Mouse (Mus musculus): ENCODE data around the gene Tbr1. TPM values are rescaled to one million over a fixed set of nuclear protein-coding genes. Genes with fewer than 3 reads are reported as not detected.
A peak's percentile ranks its signal among the peaks of the same experiment; 100 is the strongest.

Gene Tbr1
- 0.42 and 0.59 TPM in 2 replicates for total RNA-seq (2015)
- total RNA-seq (2017), result not detected in 2 replicates

DNA sequence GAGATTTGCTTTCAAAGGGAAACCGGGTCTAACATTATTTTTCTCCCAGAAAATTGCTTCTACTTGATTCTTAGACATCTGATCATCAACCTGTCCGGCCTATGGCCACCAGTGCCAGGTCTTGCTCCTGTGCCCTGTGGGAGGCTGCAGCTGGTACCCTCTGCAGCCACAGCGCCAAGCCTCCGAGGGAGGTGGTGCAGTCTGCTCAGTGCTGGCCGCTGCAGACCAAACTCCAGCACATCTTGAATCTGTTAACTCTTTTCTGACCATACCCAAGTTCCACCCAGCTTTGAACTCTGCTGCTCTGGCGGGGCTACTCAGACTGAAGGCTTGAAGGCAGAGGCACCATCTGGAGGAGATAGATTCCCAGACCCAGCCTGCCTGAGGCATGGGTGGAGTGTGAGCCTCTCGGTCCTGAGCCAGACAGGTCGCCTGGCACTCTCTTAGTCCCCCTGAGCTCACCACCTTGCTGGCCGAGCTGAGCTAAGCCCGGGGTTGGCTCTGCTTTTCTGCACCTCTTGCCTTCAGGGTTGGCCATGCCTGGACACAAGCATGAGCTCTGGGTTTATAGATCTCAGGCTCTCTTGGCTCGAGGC lies at the start of gene Tbr1:
Gene Tbr1, plus strand, starts transcription at position 275 of the 596 bp plus-strand sequence.
- ATAC-seq (replicated peaks; ENCODE audit: poor library complexity), result peak; percentile 35

DNA sequence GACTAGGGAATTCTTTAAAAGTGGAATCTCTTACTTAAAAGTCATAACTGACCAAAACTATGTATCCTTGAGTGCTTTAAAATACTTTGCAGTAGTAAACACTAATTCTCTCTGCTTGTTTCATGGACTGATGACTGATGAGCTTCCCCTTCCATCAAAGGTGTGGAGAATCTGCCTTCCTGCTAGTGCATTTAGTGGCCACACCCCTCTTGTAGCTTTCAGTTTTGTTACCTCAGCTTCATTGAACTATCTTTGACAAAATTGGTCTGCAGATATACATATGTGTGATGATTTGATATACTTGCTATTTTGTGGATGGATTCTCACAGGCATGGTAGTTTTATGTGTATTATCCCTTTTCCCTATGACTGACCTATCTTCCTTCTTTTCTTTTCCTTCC lies 47.7 kb upstream of the Tbr1 start:
- no peak for ATAC-seq (replicated peaks; ENCODE audit: poor library complexity)

DNA sequence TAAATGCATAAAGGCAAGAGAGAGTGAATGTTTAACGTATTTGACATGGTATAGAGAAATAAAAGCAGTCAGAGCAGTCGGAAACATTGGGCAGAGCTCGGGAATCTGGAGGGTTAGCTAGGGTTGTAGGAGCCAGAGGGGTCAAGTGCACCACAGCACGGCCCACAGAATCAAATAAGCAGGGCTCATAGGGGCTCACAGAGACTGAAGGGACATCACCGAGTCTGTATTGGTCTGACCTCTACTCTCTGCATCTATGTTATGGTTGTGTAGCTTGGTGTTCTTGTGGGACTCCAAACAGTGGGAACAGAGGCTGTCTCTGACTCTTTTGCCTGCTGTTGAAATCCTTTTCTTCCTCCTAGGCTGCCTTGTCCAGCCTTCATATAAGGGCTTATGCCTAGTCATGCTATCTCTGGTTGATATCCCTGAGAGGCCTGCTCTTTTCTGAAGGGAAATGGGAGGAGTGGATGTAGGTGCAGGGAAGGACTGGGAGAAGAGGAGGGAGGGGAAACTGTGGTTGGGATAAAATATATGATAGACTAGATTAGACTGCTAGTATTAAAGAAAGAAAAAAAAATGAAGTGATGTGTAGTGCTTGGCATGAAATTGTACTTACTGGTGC lies 43.4 kb upstream of the Tbr1 start:
- peak; percentile 15; the same call in 1 of the 2 replicates for ATAC-seq (replicated peaks; ENCODE audit: poor library complexity)

DNA sequence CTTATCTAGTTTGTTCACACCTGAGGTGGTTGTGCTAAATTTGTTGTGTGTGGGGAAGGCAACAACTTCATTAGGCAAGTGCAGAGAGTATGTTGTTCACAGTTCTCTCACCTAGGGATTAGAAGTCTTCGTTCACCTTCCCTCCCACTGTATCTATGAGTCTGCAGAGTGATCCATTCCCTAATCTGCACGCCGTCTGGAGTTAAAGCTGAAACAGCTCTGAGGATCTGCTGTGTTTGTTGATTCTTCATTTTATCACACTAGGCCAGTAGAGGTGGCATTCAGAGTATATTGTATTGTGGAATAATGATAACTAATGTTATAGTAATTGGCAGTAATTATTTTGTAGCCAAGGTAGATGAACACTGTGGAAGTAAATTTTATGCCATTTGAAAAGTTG lies 42.7 kb upstream of the Tbr1 start:
- peak; percentile 94 for ATAC-seq (replicated peaks; ENCODE audit: poor library complexity)

DNA sequence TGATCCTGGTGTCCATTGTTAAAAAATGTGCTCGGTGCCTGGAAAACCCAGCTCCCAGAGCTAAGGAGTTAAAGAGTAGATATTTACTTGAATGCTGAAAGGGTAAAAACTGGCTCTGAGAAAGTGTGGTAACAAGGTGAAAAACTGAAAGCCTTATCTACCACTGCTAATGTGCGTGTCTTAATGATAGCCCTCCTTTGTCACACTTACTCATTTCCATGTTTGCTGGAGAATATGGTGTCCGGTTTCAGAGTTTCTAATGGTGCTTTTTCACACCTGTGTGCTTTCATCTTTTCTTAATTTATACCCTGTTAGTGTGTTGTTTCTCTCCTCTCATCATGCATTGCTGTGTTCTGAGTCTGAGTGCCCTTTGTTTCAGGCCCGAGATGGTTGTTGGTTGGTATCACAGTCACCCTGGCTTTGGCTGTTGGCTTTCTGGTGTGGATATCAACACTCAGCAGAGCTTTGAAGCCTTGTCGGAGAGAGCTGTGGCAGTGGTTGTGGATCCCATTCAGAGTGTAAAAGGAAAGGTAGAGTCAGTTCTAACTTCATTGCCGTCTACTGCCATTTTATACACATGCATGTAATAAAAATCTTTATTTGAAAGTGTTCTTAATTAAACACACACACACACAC lies 38.1 kb upstream of the Tbr1 start:
- no peak for ATAC-seq (replicated peaks; ENCODE audit: poor library complexity)

DNA sequence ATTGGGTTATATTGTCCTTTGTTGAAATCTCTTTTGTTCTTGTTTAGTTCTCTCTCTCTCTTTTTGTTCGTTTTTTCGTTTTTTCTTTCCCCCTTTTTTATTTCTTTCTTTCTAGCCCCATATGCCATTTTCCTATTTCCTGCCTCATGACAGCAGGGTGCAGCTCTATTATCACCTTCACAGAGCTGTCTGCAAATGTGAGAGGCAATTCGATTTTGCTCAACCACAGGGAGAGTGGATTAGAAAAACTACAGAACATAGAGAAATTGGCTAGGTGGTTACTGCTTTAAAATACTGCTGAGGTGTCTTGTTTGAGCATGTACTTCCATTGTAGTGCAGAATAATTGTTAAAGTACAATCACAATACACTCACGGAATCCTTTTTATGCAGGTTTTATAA lies 37.2 kb upstream of the Tbr1 start:
- ATAC-seq (replicated peaks; ENCODE audit: poor library complexity), result no peak

DNA sequence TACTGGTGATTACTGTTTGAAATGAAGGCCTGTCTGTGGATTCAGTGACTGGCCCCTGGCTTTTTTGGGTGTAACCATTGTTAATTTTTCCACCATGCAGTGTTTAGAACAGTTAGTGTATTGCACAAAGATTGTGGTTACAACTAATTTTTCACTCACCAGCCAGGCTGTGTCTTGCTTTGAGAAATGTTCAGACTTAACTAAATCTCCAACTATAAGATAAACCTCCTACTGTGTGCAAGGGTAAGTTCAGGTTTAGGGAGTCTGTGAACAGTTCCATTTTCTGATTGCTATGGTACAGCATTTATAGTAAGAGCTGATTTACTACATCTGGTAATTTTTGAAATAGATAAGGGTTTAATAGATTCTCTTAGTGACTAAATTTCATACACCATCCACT lies 21.9 kb upstream of the Tbr1 start:
- no peak for ATAC-seq (replicated peaks; ENCODE audit: poor library complexity)

DNA sequence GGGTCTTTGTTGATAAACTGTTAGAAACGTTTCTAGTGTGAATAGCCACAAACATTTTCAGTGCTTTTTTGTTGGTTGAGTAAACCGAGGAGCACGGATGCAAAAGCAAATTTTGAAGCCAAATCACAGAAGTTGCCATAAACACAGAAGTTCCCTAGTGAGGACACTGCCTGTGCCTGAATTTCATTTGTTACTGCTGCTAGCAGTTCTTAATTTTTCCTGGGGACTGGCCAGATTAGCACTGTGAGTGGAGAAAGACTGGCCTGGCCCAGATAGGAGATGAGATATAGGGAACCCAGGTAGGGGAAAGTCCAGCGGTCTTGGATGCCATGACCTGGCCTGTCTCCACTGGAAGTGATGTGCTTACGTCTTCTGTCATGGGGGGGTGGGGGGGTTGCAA lies 7.8 kb upstream of the Tbr1 start:
- no peak for ATAC-seq (replicated peaks; ENCODE audit: poor library complexity)

DNA sequence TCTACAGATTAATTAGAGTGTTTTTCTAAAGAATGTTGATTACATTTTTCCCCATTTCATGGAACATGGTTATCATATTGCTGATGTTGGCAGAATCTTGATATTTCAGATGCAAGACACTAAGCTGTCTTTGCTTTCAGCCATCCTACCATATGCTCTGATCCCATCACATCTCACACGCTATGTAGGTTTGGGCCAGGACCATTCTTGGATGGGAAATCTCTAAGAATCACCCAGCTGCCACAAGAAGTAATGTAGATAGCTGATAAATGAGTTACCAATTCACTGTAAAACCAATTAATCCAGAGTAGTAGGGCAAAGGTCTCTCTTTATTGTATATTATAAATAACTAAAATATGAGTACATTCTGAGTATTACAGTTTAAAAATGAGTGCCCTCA lies 4.7 kb upstream of the Tbr1 start:
- no peak for ATAC-seq (replicated peaks; ENCODE audit: poor library complexity)

DNA sequence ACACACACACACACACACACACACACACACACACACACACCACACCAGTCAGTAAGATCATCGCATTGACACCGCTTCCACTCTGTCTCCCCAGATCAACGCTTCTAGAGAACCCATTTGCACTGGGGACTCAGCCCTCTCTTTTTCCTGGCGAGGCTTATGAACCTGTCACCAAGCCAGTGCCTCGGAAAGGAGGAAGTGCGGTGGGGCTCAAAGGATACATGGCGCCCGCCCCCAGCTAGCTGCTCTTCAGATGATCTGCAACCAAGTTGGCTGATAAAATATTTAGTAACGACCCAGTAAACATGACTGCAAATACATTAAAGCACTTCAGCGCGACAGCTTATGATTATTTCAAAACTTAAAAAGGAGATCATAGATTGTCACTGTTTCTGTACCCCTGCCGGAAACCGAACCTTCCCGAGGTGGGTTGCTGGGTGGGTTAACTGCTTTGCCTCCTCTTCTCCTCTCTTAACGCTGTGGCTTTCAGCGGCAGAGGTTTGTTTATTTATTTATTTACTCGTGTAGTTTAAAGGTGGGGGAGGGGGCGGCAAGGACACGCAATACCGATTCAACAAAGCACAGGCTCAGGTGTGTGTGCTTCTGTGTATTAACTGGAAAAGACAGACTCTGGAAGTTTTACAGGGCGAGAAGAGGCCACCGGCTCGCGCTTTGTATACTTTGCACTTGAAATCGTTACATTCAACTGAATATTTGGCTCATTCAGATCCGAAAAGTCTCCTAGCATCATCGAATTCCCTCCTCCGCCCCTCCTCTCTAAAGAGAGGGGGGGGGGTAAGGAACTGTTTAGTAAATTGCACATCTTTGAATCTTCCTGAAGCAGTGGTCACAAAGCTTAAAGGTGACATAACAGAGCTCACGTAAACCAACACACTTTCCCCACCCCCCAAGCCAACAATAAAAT lies 975 bp downstream of the Tbr1 start:
- peak; percentile 69 for ATAC-seq (replicated peaks; ENCODE audit: poor library complexity)

DNA sequence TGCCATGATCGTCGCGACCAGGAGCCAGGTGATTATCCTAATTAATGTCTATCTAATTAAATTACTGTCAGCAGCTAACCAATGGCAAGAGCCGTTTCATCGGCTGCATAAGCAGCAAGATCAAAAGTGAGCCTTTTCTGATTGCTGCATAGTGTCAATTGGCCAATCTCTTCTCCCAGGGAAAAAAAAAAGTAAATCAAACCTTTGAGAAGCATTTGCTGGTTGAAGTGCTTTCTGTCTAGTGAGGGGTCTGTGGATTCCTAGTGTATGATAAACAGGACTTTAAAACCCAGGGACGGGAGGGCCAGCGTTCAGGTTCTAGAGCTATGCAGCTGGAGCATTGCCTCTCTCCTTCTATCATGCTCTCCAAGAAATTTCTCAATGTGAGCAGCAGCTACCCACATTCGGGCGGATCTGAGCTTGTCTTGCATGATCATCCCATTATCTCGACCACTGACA lies 1.7 kb downstream of the Tbr1 start:
- no peak for ATAC-seq (replicated peaks; ENCODE audit: poor library complexity)

DNA sequence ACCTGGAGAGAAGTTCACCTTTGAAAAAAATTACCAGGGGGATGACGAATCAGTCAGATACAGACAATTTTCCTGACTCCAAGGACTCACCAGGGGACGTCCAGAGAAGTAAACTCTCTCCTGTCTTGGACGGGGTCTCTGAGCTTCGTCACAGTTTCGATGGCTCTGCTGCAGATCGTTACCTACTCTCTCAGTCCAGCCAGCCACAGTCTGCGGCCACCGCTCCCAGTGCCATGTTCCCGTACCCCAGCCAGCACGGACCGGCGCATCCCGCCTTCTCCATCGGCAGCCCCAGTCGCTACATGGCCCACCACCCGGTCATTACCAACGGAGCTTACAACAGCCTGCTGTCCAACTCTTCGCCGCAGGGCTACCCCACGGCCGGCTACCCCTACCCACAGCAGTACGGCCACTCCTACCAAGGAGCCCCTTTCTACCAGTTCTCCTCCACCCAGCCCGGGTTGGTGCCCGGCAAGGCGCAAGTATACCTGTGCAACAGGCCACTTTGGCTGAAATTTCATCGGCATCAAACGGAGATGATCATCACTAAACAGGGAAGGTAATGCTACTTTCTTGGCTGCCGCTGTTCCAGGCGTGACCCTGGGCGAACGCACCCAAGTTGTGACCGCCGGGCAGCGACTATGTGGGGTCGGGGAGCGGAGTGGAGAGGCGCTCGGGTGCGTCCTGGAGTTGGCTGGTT lies 2.3 kb downstream of the Tbr1 start:
- peak; percentile 10; the same call in 1 of the 2 replicates for ATAC-seq (replicated peaks; ENCODE audit: poor library complexity)

DNA sequence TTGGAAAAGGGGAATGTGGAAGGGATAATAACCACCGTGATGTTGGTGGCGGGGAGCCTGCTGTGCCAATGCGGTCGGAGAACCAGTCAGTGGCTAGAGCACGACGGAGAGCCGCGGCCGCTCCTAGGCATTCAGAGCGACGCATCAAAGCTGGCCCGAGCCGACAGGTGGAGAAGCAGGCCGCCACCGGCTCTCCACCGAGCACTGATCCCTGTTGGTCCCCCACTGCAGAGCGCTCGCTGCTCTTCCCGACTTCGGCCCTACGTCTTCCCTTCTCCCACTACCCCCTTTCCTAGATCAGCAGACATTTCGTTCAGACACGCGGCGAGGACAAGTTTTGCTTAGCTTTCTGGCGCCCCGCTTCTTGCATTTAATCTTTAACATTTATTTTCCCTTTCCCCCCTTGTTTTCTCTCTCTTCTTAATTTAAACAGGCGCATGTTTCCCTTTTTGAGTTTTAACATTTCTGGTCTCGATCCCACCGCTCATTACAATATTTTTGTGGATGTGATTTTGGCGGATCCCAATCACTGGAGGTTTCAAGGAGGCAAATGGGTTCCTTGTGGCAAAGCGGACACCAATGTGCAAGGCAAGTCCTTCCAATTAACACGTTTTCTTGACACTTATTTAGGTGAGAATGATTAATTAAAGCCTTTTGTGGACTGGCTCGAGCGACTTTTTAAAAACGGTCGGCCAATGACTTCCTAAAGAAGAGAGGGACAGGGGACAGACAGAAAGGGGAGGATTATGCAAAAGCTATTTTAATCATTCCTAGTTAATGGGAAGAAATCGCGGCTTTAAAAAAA lies 3.0 kb downstream of the Tbr1 start:
- ATAC-seq (replicated peaks; ENCODE audit: poor library complexity), result peak; percentile 12; the same call in 1 of the 2 replicates

DNA sequence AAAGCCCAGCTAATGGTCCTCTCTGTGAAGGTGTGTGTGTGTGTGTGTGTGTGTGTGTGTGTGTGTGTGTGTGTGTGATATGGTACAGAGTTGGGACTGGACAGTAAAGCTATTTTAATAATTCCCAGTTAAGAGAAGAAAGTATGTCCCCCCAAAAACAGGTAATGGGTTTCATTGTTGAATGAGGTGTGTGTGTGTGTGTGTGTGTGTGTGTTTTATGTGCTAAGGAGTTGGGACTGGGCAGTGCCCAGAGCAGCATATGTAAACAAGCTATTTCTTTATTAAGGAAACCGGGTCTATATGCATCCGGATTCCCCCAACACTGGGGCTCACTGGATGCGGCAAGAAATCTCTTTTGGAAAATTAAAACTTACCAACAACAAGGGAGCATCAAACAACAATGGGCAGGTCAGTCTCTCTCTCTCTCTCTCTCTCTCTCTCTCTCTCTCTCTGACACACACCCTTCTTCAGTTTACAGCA lies 3.7 kb downstream of the Tbr1 start:
- ATAC-seq (replicated peaks; ENCODE audit: poor library complexity), result no peak

DNA sequence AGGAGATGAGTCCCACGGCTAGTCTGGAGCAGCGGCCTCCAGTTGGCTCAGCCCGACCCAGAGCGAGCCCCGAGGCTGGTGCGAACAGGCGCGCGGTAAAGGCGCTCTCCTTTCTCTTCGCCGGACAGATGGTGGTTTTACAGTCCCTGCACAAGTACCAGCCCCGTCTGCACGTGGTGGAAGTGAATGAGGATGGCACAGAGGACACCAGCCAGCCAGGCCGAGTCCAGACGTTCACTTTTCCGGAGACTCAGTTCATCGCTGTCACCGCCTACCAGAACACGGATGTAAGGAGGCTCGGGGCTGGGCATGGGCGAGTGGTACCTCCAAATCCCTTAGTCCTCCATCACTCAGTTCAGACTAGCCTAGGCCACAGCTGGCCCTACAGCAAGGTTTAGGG lies 4.4 kb downstream of the Tbr1 start:
- ATAC-seq (replicated peaks; ENCODE audit: poor library complexity), result no peak

DNA sequence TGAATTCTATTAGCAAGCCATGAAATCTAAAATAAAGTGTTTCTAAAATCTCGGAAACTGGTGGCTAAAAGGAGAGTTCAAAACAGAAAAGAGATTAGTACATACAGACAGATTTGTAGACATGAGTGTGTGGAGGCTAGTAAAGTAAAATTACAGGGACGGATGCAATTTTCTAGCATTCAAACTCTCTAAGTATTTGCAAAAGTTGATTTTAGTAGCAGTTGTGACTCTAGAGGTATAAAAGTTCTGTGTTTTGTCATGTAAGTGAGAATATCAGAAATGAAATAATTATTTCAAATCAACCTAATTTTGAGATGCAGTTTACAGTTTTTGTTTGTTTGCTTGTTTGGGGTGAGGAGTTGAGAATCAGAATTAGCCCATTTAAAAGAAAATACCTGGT lies 5.1 kb downstream of the Tbr1 start:
- ATAC-seq (replicated peaks; ENCODE audit: poor library complexity), result no peak

DNA sequence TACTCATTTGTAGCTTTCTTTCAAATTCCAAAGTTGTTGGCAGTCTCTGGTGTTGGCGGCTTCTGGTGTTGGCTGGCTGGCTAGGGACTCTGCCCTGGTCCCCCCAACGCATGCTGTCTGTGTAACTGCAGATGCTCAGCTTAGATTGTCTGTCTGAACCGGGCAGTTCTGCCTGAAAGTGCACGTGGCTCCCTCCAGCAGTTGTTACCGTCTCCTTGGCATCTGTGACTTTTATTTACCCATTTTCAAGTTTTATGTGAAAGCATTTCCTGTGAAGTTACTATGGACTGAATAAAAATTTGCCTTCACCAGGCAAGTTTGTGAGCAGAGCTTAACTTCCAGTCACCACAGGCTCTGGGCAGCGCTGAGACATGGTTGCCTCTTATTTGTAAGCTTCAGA lies 6.0 kb downstream of the Tbr1 start:
- no peak for ATAC-seq (replicated peaks; ENCODE audit: poor library complexity)

DNA sequence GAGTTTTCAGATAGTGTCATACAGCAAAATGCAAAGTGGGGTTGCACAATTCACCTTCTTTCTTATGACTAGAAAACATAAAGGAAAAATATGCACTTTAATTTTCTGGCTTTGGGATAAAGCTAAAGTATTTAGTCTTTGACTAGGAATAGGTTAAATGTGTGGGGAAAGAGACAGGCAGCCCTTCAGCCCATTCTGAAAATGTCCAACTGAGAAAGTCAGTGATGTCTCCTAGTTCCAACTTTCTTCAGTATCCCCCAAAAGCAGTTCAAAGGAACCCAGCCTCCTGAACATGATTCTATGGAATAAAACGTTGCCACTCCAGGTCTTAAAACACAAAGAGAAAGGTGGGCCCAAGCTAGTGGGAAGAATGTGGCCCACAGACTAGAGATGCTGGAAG lies 6.7 kb downstream of the Tbr1 start:
- ATAC-seq (replicated peaks; ENCODE audit: poor library complexity), result no peak

DNA sequence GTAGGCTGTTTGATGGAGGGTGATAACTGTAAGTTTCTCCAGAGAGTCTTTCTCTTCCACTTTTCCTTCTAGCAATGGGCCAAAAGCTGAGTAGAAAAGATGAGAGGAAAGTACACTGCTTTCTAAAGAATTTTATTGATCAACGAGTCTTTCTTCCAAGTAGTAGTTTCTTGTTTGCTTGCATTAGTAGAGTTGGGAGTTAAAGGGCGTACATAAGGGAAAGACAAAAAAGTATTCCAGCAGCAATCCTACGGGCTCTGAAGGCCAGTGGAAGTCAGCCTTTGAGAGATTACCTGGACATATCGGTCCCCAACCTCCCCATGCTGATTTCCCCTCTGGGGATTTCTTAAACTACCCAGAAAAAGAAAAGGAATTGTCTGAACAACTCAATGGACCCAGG lies 8.0 kb downstream of the Tbr1 start:
- ATAC-seq (replicated peaks; ENCODE audit: poor library complexity), result no peak

DNA sequence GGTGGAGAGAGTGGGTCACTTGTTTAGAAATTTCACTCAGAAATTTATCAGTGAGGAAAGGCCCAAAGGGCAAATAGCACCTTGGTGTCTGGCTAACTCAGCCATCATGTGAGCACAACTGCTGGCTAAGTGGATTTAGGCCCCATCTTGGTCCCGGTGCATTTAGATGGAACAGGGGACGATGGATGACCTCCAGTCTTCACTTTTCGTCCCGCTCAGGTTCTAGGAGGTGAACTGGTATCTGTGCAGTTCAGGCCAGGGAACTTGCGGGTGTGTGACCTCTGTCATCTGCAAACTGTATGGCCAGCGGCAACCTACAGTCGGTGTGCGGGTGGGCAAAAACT lies 8.4 kb downstream of the Tbr1 start:
- ATAC-seq (replicated peaks; ENCODE audit: poor library complexity), result no peak

Data from megakaryocyte progenitor cell, adult 5-6 weeks (primary cell).